Mouse (Mus musculus) forebrain, embryonic 14.5 days (tissue): ENCODE measurements at regions not wholly inside any gene's neighbourhood (a gene's known extent, or its start where the extent isn't known, plus 50 kb on each side); places are given as distances from the start of the nearest gene placed in this dataset.

Experiments
- ATAC-seq: fragments of 200-750 bp; cut with Nextera tagmentation; 2 replicates; pipeline ENCODE4 v1.8.0; 2017; ENCODE audit warnings: mild to moderate bottlenecking, moderate library complexity
- DNase-seq: peaks from one replicate; pipeline ENCODE4 v3.0.0-alpha.2; 2015; ENCODE audit warnings: low spot score
- H3K27ac ChIP-seq: fragments of 300-500 bp; sonication (generic); 2 replicates; pipeline ENCODE4 v1.5.1; 2014; ENCODE audit warnings: low read depth, mild to moderate bottlenecking, control low read depth, low read length, moderate library complexity
- H3K27me3 ChIP-seq: fragments of 300-500 bp; sonication (generic); replicated peaks from 2 replicates; pipeline ENCODE4 v1.6.1; 2014; ENCODE audit warnings: low read length, control low read depth, mixed read lengths; ENCODE audit not compliant: control insufficient read depth, insufficient read depth
- H3K36me3 ChIP-seq: fragments of 300-500 bp; sonication (generic); 2 replicates; pipeline ENCODE4 v1.6.1; 2014; ENCODE audit warnings: low read length, control low read depth; ENCODE audit not compliant: control insufficient read depth, insufficient read depth
- H3K4me1 ChIP-seq: fragments of 300-500 bp; sonication (generic); 2 replicates; pipeline ENCODE4 v1.6.1; 2014; ENCODE audit warnings: antibody characterized with exemption, low read length, control low read depth; ENCODE audit not compliant: control insufficient read depth, insufficient read depth
- H3K4me2 ChIP-seq: fragments of 300-500 bp; sonication (generic); 2 replicates; pipeline ENCODE4 v1.6.1; 2014; ENCODE audit warnings: mild to moderate bottlenecking, control low read depth, low read length
- H3K4me3 ChIP-seq: fragments of 300-500 bp; sonication (generic); 2 replicates; pipeline ENCODE4 v1.5.1; 2014; ENCODE audit warnings: low read depth, low read length, control low read depth
- H3K9ac ChIP-seq: fragments of 300-500 bp; sonication (generic); 2 replicates; pipeline ENCODE4 v1.6.1; 2014; ENCODE audit warnings: mild to moderate bottlenecking, low read length, control low read depth, moderate library complexity
- H3K9me3 ChIP-seq: fragments of 300-500 bp; sonication (generic); replicated peaks from 2 replicates; pipeline ENCODE4 v1.6.1; 2016; ENCODE audit warnings: low read length, control low read depth, mixed read lengths; ENCODE audit not compliant: control insufficient read depth
- WGBS: fragments of 180-500 bp; shearing (Covaris S2); extraction: QIAGEN DNeasy Blood & Tissue Kit; methylation state at CpG from one replicate; pipeline ENCODE4 v1.1.7; 2014; 5-methylcytosine and 5-hydroxymethylcytosine counted together

- WGBS, result 36% methylated on average over 14 of the region's 14 CpGs
- H3K4me3 ChIP-seq, result no peak overlapping the region
These were observed 282.5 kb upstream of the Gjb5 start for GRCm38 (mm10) chr4:127640251-127641085.

GRCm38 (mm10) chr4:127639765-127640164 is 281.8 kb upstream of the Gjb5 start:
- H3K27ac ChIP-seq, result peak overlapping the region; percentile 55; the same call in 1 of the 2 replicates
- 90% methylated on average over 3 of the region's 3 CpGs for WGBS
- DNase-seq (no peak), ATAC-seq (peak; percentile 40)
- H3K4me2 ChIP-seq, result no peak overlapping the region
- no peaks in the 10 kb centered on the region for H3K36me3 ChIP-seq
- no peak overlapping the region for H3K9ac ChIP-seq
- peaks cover 26% of the 10 kb centered on the region for H3K4me1 ChIP-seq
- H3K9me3 ChIP-seq, result no peaks in the 10 kb centered on the region
- H3K4me3 ChIP-seq, result no peak overlapping the region
- H3K27me3 ChIP-seq, result no peaks in the 10 kb centered on the region

More at GRCm38 (mm10) chr4:127640251-127641085, 282.5 kb upstream of the Gjb5 start:
- Histone ChIP-seq H3K9me3 (no peaks in the 10 kb centered on the region), H3K36me3 (no peaks in the 10 kb centered on the region), H3K9ac (peak overlapping the region; percentile 17; the same call in 1 of the 2 replicates), H3K4me1 (peaks cover 26% of the 10 kb centered on the region), H3K27ac (peak overlapping the region; percentile 81), H3K4me2 (0 out of 2 replicates have a peak overlapping the region, but pooled peaks have one; percentile 3), H3K27me3 (no peaks in the 10 kb centered on the region)
- peak; percentile 92 for ATAC-seq
- peak; percentile 94 for DNase-seq

- H3K9ac ChIP-seq, result no peak overlapping the region
- no peak overlapping the region; the same call in 1 of the 2 replicates for H3K27ac ChIP-seq
- no peaks in the 10 kb centered on the region for H3K36me3 ChIP-seq
- WGBS, result 13% methylated on average over 11 of the region's 11 CpGs
- H3K4me3 ChIP-seq, result no peak overlapping the region
- no peaks in the 10 kb centered on the region for H3K9me3 ChIP-seq
- ATAC-seq (no peak), DNase-seq (peak; percentile 51)
- no peaks in the 10 kb centered on the region for H3K27me3 ChIP-seq
- no peak overlapping the region for H3K4me2 ChIP-seq
- H3K4me1 ChIP-seq, result peaks cover 26% of the 10 kb centered on the region
These were observed 279.0 kb upstream of the Gjb5 start for GRCm38 (mm10) chr4:127636934-127637333.

GRCm38 (mm10) chr4:127635262-127635661 is 277.3 kb upstream of the Gjb5 start:
- Histone ChIP-seq H3K36me3 (no peaks in the 10 kb centered on the region), H3K4me3 (no peak overlapping the region), H3K9ac (no peak overlapping the region), H3K27me3 (no peaks in the 10 kb centered on the region), H3K9me3 (no peaks in the 10 kb centered on the region), H3K4me2 (no peak overlapping the region), H3K27ac (no peak overlapping the region), H3K4me1 (peaks cover 14% of the 10 kb centered on the region)
- DNase-seq (no peak), ATAC-seq (no peak)
- WGBS, result 88% methylated on average over 8 of the region's 8 CpGs

GRCm38 (mm10) chr4:127619870-127620269 is 261.9 kb upstream of the Gjb5 start:
- Histone ChIP-seq H3K9ac (no peak overlapping the region), H3K36me3 (no peaks in the 10 kb centered on the region), H3K27ac (no peak overlapping the region), H3K4me3 (no peak overlapping the region), H3K4me1 (no peaks in the 10 kb centered on the region), H3K9me3 (no peaks in the 10 kb centered on the region), H3K27me3 (no peaks in the 10 kb centered on the region), H3K4me2 (no peak overlapping the region)
- DNase-seq (no peak), ATAC-seq (no peak)
- WGBS, result 9% methylated on average over 14 of the region's 14 CpGs

- no peaks in the 10 kb centered on the region for H3K27me3 ChIP-seq
- H3K9ac ChIP-seq, result no peak overlapping the region
- no peak for ATAC-seq
- no peak overlapping the region for H3K4me3 ChIP-seq
- H3K9me3 ChIP-seq, result no peaks in the 10 kb centered on the region
- DNase-seq, result no peak
- H3K4me1 ChIP-seq, result no peaks in the 10 kb centered on the region
- H3K4me2 ChIP-seq, result no peak overlapping the region
- 58% methylated on average over 8 of the region's 8 CpGs for WGBS
- no peak overlapping the region for H3K27ac ChIP-seq
- H3K36me3 ChIP-seq, result no peaks in the 10 kb centered on the region
These were observed 254.8 kb upstream of the Gjb5 start for GRCm38 (mm10) chr4:127612761-127613160.

GRCm38 (mm10) chr4:127600919-127601318 is 242.9 kb upstream of the Gjb5 start:
- Histone ChIP-seq H3K27me3 (no peaks in the 10 kb centered on the region), H3K9ac (no peak overlapping the region), H3K4me1 (no peaks in the 10 kb centered on the region), H3K9me3 (no peaks in the 10 kb centered on the region), H3K4me2 (no peak overlapping the region), H3K27ac (no peak overlapping the region; the same call in 1 of the 2 replicates), H3K36me3 (no peaks in the 10 kb centered on the region), H3K4me3 (no peak overlapping the region)
- 72% methylated on average over 8 of the region's 8 CpGs for WGBS
- ATAC-seq (peak; percentile 37; the same call in 1 of the 2 replicates), DNase-seq (peak; percentile 64)

GRCm38 (mm10) chr4:127598610-127599009 is 240.6 kb upstream of the Gjb5 start:
- Histone ChIP-seq H3K9me3 (no peaks in the 10 kb centered on the region), H3K4me2 (no peak overlapping the region), H3K36me3 (no peaks in the 10 kb centered on the region), H3K4me1 (no peaks in the 10 kb centered on the region), H3K9ac (no peak overlapping the region), H3K27ac (no peak overlapping the region), H3K4me3 (no peak overlapping the region), H3K27me3 (no peaks in the 10 kb centered on the region)
- DNase-seq (no peak), ATAC-seq (no peak)
- WGBS, result 71% methylated on average over 3 of the region's 3 CpGs

GRCm38 (mm10) chr4:127594081-127594480 is 236.1 kb upstream of the Gjb5 start:
- no peak overlapping the region for H3K4me2 ChIP-seq
- H3K36me3 ChIP-seq, result no peaks in the 10 kb centered on the region
- WGBS, result 83% methylated on average over 8 of the region's 8 CpGs
- H3K9me3 ChIP-seq, result no peaks in the 10 kb centered on the region
- ATAC-seq (no peak), DNase-seq (no peak)
- H3K27me3 ChIP-seq, result no peaks in the 10 kb centered on the region
- no peaks in the 10 kb centered on the region for H3K4me1 ChIP-seq
- H3K27ac ChIP-seq, result no peak overlapping the region
- H3K4me3 ChIP-seq, result no peak overlapping the region
- no peak overlapping the region for H3K9ac ChIP-seq
